Mouse (Mus musculus) CH12.LX (cell line): ENCODE measurements around the gene Cited2.

Experiments
- CTCF ChIP-seq, 2 experiments: IDR thresholded peaks in 1 of 2; conservative IDR thresholded peaks in 1 of 2; 2 replicates each; pipeline ENCODE4 v1.5.1; 2011 to 2012; ENCODE audit warnings: low read depth in 2 of 2, low read length in 2 of 2, improper control_type of control experiment in 1 of 2, inconsistent platforms in 1 of 2, mild to moderate bottlenecking in 1 of 2, moderate library complexity in 1 of 2
- E2F4 ChIP-seq: IDR thresholded peaks from 2 replicates; pipeline ENCODE4 v1.6.1; 2011; ENCODE audit warnings: low read depth, low read length, improper control_type of control experiment; ENCODE audit not compliant: insufficient replicate concordance
- IRF4 ChIP-seq: IDR thresholded peaks from 2 replicates; pipeline ENCODE4 v1.6.1; 2014; ENCODE audit warnings: low read depth, mild to moderate bottlenecking, inconsistent platforms, low read length, improper control_type of control experiment
- MAFK ChIP-seq: IDR thresholded peaks from 2 replicates; pipeline ENCODE4 v1.6.1; 2011; ENCODE audit warnings: low read length, improper control_type of control experiment; ENCODE audit not compliant: insufficient replicate concordance
- MAZ ChIP-seq: IDR thresholded peaks from 2 replicates; pipeline ENCODE4 v1.6.1; 2012; ENCODE audit warnings: low read depth, mild to moderate bottlenecking, inconsistent platforms, low read length, improper control_type of control experiment, moderate library complexity
- MYC ChIP-seq: IDR thresholded peaks from 2 replicates; pipeline ENCODE4 v1.6.1; 2011; ENCODE audit warnings: low read depth, mild to moderate bottlenecking, improper control_type of control experiment, low read length
- POLR2A ChIP-seq: IDR thresholded peaks from 2 replicates; pipeline ENCODE4 v1.6.1; 2011; ENCODE audit warnings: low read depth, mild to moderate bottlenecking, improper control_type of control experiment, low read length
- POLR2AphosphoS2 ChIP-seq: IDR thresholded peaks from 2 replicates; pipeline ENCODE4 v1.6.1; 2011; ENCODE audit warnings: low read depth, low read length, improper control_type of control experiment
- UBTF ChIP-seq: IDR thresholded peaks from 2 replicates; pipeline ENCODE4 v1.6.1; 2012; ENCODE audit warnings: low read depth, mild to moderate bottlenecking, inconsistent platforms, low read length, improper control_type of control experiment, moderate library complexity
- USF1 ChIP-seq: IDR thresholded peaks from 2 replicates; pipeline ENCODE4 v1.6.1; 2014; ENCODE audit warnings: low read depth, mild to moderate bottlenecking, inconsistent platforms, low read length, improper control_type of control experiment
- USF2 ChIP-seq: conservative IDR thresholded peaks from 2 replicates; pipeline ENCODE4 v1.6.1; 2011; ENCODE audit warnings: low read depth, low read length, improper control_type of control experiment
- ZMIZ1 ChIP-seq: IDR thresholded peaks from 2 replicates; pipeline ENCODE4 v1.6.1; 2012; ENCODE audit warnings: low read depth, mild to moderate bottlenecking, inconsistent platforms, low read length, improper control_type of control experiment

DNA sequence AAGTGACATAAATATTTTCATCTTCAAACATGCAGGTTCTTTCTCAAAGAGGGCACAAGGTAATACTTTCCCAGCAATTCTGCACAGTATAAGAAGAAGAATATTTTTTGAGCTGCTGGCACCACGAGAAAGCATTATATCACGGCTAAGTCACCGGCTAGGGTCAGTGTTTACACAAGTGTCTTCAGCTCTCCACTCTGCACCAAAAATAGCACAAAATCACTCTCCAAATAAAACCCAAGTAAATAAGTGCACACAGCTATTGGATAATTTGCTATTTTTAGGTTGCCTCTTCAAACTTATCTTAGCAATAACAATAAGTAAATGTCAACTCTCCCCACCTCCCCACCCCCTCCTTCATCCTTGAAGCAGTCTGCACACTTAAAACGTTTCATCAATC, 33.2 kb upstream of the Cited2 start:
- TF ChIP-seq MYC (no peak), CTCF (conservative IDR thresholded peaks at IDR 0.05 in 1 of 2, IDR thresholded peaks at IDR 0.05 in 1 of 2; ENCODE audit: low read depth in 2 of 2, low read length in 2 of 2) (no peak), ZMIZ1 (no peak), USF1 (no peak), E2F4 (no peak), POLR2AphosphoS2 (no peak), MAZ (no peak), MAFK (no peak), UBTF (no peak), POLR2A (no peak), USF2 (no peak), IRF4 (no peak)
